Mouse (Mus musculus) embryonic facial prominence, embryonic 12.5 days (tissue): ENCODE data around the gene Msh6. TPM values are rescaled to one million over a fixed set of nuclear protein-coding genes. Genes with fewer than 3 reads are reported as not detected.
"Not testable (repeated sequence)": the region's sequence is repeated elsewhere in the genome, so short reads cannot be mapped to it uniquely, and the experiment has no call there.

Source experiments
- ATAC-seq: fragments of 200-750 bp; cut with Nextera tagmentation; 2 replicates; pipeline ENCODE4 v1.8.0; 2017; ENCODE audit not compliant: insufficient number of reproducible peaks, insufficient read depth, low FRiP score, low TSS enrichment
- H3K27ac ChIP-seq: fragments of 300-500 bp; sonication (generic); 2 replicates; pipeline ENCODE4 v1.5.1; 2016; ENCODE audit warnings: mild to moderate bottlenecking
- H3K27me3 ChIP-seq: fragments of 300-500 bp; sonication (generic); 2 replicates; pipeline ENCODE4 v1.6.1; 2016; ENCODE audit warnings: mild to moderate bottlenecking, moderate library complexity
- H3K36me3 ChIP-seq: fragments of 300-500 bp; sonication (generic); 2 replicates; pipeline ENCODE4 v1.6.1; 2016; ENCODE audit warnings: mild to moderate bottlenecking
- H3K4me1 ChIP-seq: fragments of 300-500 bp; sonication (generic); 2 replicates; pipeline ENCODE4 v1.6.1; 2016
- H3K4me2 ChIP-seq: fragments of 300-500 bp; sonication (generic); replicated peaks from 2 replicates; pipeline ENCODE4 v1.6.1; 2016; ENCODE audit warnings: mild to moderate bottlenecking, moderate library complexity
- H3K4me3 ChIP-seq: fragments of 300-500 bp; sonication (generic); 2 replicates; pipeline ENCODE4 v1.5.1; 2016; ENCODE audit warnings: mild to moderate bottlenecking
- H3K9ac ChIP-seq: fragments of 300-500 bp; sonication (generic); 2 replicates; pipeline ENCODE4 v1.6.1; 2016; ENCODE audit warnings: mild to moderate bottlenecking, moderate library complexity
- H3K9me3 ChIP-seq: fragments of 300-500 bp; sonication (generic); 2 replicates; pipeline ENCODE4 v1.6.1; 2016; ENCODE audit warnings: mild to moderate bottlenecking, moderate library complexity
- WGBS: fragments of 180-500 bp; shearing (Covaris S2); methylation state at CpG from one replicate; pipeline ENCODE4 v1.1.7; 2016; 5-methylcytosine and 5-hydroxymethylcytosine counted together
- polyA plus RNA-seq: library from polyadenylated mRNA; unstranded; fragments of >200 nt; fragmentation: Nextera tagmentation; extraction: Ambion mirVana; gene quantifications from 2 replicates; pipeline ENCODE4 v1.2.1, GENCODE M21; 2016

Gene Msh6
- polyA plus RNA-seq, 1 experiment from 2014 or later: 73.9 TPM

DNA sequence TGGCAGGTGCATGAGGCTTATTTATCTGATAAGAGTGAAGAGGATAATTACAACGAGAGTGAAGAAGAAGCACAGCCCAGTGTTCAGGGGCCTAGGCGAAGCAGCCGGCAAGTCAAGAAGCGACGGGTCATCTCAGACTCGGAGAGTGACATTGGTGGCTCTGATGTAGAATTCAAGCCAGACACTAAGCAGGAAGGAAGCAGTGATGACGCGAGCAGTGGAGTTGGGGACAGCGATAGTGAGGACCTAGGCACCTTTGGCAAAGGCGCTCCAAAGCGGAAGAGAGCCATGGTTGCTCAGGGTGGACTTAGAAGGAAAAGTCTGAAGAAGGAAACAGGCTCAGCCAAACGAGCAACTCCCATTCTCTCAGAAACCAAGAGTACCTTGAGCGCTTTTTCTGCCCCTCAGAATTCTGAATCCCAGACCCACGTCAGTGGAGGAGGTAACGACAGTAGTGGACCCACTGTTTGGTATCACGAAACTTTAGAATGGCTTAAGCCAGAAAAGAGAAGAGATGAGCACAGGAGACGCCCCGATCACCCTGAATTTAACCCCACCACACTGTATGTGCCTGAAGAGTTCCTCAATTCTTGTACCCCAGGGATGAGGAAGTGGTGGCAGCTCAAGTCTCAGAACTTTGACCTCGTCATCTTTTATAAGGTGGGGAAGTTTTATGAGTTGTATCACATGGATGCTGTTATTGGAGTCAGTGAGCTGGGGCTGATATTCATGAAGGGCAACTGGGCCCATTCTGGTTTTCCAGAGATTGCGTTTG, 9.8 kb downstream of the Msh6 start:
- no peaks in the 10 kb centered on the region for H3K9me3 ChIP-seq
- no peak overlapping the region for H3K4me3 ChIP-seq
- no peak overlapping the region for H3K4me2 ChIP-seq
- no peak overlapping the region for H3K27ac ChIP-seq
- H3K36me3 ChIP-seq: peaks cover 83% of the 10 kb centered on the region
- H3K9ac ChIP-seq: no peak overlapping the region
- ATAC-seq: no peak
- no peaks in the 10 kb centered on the region for H3K4me1 ChIP-seq
- WGBS: 91% methylated on average over 20 of the region's 20 CpGs
- no peaks in the 10 kb centered on the region for H3K27me3 ChIP-seq

GRCm38 (mm10) chr17:87985916-87986315, 11.1 kb downstream of the Msh6 start:
- Histone ChIP-seq H3K4me1 (no peaks in the 10 kb centered on the region), H3K9me3 (no peaks in the 10 kb centered on the region), H3K27me3 (no peaks in the 10 kb centered on the region), H3K4me2 (no peak overlapping the region), H3K36me3 (peaks cover 90% of the 10 kb centered on the region), H3K27ac (no peak overlapping the region), H3K9ac (no peak overlapping the region), H3K4me3 (no peak overlapping the region)
- no peak for ATAC-seq
- 89% methylated on average over 8 of the region's 8 CpGs for WGBS

DNA sequence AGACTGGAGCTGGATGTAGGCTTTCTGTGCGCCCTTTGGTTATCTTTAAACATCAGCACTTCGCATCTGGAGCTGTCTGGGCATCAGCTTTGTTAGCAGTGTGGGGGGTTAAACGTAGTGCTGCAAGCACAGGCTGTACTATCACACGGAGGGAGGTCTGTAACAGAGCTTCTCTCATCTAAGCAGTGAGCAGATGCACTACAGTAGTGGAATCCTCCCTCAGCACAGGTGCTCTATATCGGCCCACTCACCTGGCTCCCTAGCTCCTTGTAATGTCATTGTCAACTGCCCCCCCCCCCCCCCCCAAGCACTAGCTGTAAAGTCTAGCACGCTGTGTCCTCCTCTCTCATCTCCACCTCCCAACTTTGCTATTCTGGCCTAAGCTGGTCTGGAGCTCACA, 12.6 kb downstream of the Msh6 start:
- Histone ChIP-seq H3K9me3 (no peaks in the 10 kb centered on the region), H3K9ac (no peak overlapping the region)

GRCm38 (mm10) chr17:87992154-87992553, 17.3 kb downstream of the Msh6 start:
- ATAC-seq: no peak
- WGBS: 92% methylated on average over 3 of the region's 3 CpGs
- Histone ChIP-seq H3K36me3 (peaks cover 77% of the 10 kb centered on the region), H3K9me3 (no peaks in the 10 kb centered on the region), H3K27me3 (no peaks in the 10 kb centered on the region), H3K27ac (no peak overlapping the region), H3K9ac (no peak overlapping the region), H3K4me2 (no peak overlapping the region), H3K4me3 (no peak overlapping the region), H3K4me1 (no peaks in the 10 kb centered on the region)

More for the DNA sequence above, 12.6 kb downstream of the Msh6 start:
- no peak for ATAC-seq
- Histone ChIP-seq H3K4me1 (no peaks in the 10 kb centered on the region), H3K4me2 (no peak overlapping the region), H3K27ac (no peak overlapping the region), H3K36me3 (peaks cover 92% of the 10 kb centered on the region), H3K27me3 (no peaks in the 10 kb centered on the region), H3K4me3 (no peak overlapping the region)
- WGBS: 78% methylated on average over 6 of the region's 6 CpGs

- Histone ChIP-seq H3K4me2 (no peak overlapping the region), H3K9ac (no peak overlapping the region), H3K27ac (no peak overlapping the region), H3K9me3 (no peaks in the 10 kb centered on the region), H3K36me3 (peaks cover 75% of the 10 kb centered on the region), H3K4me3 (no peak overlapping the region), H3K27me3 (no peaks in the 10 kb centered on the region), H3K4me1 (no peaks in the 10 kb centered on the region)
- 93% methylated on average over 1 of the region's 1 CpGs for WGBS
- no peak for ATAC-seq
These were observed 18.5 kb downstream of the Msh6 start for GRCm38 (mm10) chr17:87993338-87993737.

DNA sequence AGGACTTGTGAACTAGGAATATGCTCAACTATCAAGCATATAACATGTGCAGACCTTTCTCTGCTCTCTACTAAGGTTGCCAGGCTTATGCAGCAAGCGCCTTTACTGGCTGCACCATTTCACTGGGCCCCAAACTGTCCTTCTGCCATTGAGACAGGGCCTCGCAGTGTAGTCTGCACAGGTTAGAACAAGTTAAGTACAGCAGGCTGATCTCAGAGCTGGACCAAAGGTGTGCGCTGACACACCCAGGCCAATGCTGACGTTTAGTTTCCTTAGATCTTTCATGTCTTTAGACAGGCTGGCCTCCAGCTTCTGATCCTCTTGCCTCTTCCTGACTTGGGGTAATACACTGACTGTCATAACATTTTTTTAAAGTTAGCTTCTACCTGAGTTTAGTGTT, 22.9 kb downstream of the Msh6 start:
- no peaks in the 10 kb centered on the region for H3K27me3 ChIP-seq
- 83% methylated on average over 4 of the region's 4 CpGs for WGBS
- H3K36me3 ChIP-seq: peaks cover 69% of the 10 kb centered on the region
- H3K27ac ChIP-seq: no peak overlapping the region
- H3K4me3 ChIP-seq: no peak overlapping the region
- no peaks in the 10 kb centered on the region for H3K9me3 ChIP-seq
- no peak for ATAC-seq
- H3K4me1 ChIP-seq: no peaks in the 10 kb centered on the region
- H3K4me2 ChIP-seq: no peak overlapping the region
- no peak overlapping the region for H3K9ac ChIP-seq

DNA sequence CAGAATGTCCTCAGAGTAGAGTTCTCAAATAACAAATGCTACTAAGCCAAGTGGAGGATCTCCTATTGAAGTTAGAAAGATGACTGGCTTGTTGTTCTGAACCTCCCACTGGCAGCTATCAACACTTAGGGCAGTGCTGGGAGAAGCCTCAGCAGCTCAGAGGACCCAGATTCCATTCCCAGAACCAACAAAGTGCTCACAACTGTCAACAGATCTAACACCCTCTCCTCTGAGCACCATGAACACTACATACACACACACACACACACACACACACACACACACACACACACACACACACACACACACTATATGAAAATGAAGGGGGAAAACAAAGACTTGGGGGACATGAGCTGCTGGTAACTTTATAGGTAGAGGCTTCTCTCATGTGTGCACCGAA, 30.0 kb downstream of the Msh6 start:
- Histone ChIP-seq H3K36me3 (peaks cover 70% of the 10 kb centered on the region), H3K4me1 (no peaks in the 10 kb centered on the region), H3K27ac (no peak overlapping the region), H3K9me3 (no peaks in the 10 kb centered on the region), H3K4me2 (no peak overlapping the region), H3K9ac (no peak overlapping the region), H3K4me3 (no peak overlapping the region), H3K27me3 (no peaks in the 10 kb centered on the region)
- no peak for ATAC-seq
- 85% methylated on average over 1 of the region's 1 CpGs for WGBS

GRCm38 (mm10) chr17:88006956-88007355, 32.1 kb downstream of the Msh6 start:
- Histone ChIP-seq H3K9me3 (no peaks in the 10 kb centered on the region), H3K4me3 (no peak overlapping the region), H3K9ac (no peak overlapping the region), H3K27me3 (no peaks in the 10 kb centered on the region), H3K4me2 (no peak overlapping the region), H3K36me3 (peaks cover 73% of the 10 kb centered on the region), H3K4me1 (no peaks in the 10 kb centered on the region), H3K27ac (no peak overlapping the region)
- ATAC-seq: no peak
- 54% methylated on average over 8 of the region's 8 CpGs for WGBS

- Histone ChIP-seq H3K9ac (no peak overlapping the region), H3K4me3 (no peak overlapping the region), H3K36me3 (peaks cover 55% of the 10 kb centered on the region), H3K4me2 (no peak overlapping the region), H3K27ac (no peak overlapping the region), H3K9me3 (no peaks in the 10 kb centered on the region), H3K4me1 (0 out of 2 replicates have a peak, but pooled peaks cover 3% of the 10 kb centered on the region), H3K27me3 (no peaks in the 10 kb centered on the region)
- 88% methylated on average over 1 of the region's 1 CpGs for WGBS
- no peak for ATAC-seq
These were observed 39.6 kb downstream of the Msh6 start for GRCm38 (mm10) chr17:88014456-88014855.

DNA sequence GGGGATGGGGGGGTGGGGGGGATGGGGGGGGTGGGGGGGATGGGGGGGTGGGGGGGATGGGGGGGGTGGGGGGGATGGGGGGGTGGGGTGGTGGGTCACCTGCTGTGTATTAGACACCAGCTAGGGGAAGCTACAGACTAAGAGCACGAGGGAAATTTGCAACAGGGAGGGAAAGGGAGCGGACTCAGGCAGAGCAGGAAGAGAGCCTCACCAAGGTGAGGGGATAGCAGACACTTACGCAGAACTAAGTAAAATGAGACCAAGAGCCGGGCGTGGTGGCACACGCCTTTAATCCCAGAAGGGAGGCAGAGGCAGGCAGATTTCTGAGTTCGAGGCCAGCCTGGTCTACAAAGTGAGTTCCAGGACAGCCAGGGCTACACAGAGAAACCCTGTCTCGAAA, 41.2 kb downstream of the Msh6 start:
- WGBS: 86% methylated on average over 8 of the region's 8 CpGs
- not testable (repeated sequence) for H3K4me1 ChIP-seq, H3K9me3 ChIP-seq, H3K27ac ChIP-seq, ATAC-seq, H3K9ac ChIP-seq, H3K4me3 ChIP-seq, H3K4me2 ChIP-seq, H3K27me3 ChIP-seq
- H3K36me3 ChIP-seq: peaks cover 41% of the 10 kb centered on the region

DNA sequence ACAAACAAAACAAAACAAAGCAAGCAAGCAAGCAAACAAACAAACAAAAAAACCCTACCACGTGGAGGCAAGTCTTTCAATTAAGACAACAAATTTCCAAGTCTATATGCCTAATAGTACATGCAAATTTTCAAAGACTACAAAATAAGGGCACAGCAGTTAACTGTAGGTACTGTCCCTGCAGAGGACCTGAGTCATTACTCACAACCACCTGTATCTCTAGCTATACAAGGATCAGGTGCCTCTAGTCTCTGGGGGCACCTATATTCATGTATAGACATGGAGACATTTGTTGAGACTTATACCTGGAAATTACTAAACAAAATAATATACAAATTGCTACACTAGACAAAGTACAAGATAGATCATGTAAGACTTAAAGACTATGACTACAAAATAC, 49.1 kb downstream of the Msh6 start:
- 83% methylated on average over 1 of the region's 1 CpGs for WGBS
- H3K4me2 ChIP-seq: no peak overlapping the region
- no peaks in the 10 kb centered on the region for H3K36me3 ChIP-seq
- no peak overlapping the region for H3K27ac ChIP-seq
- H3K27me3 ChIP-seq: no peaks in the 10 kb centered on the region
- H3K4me1 ChIP-seq: 0 out of 2 replicates have a peak, but pooled peaks cover 2% of the 10 kb centered on the region
- no peak for ATAC-seq
- no peak overlapping the region for H3K4me3 ChIP-seq
- H3K9me3 ChIP-seq: no peaks in the 10 kb centered on the region
- H3K9ac ChIP-seq: no peak overlapping the region

GRCm38 (mm10) chr17:88025227-88025626, 50.4 kb downstream of the Msh6 start:
- Histone ChIP-seq H3K4me1 (no peaks in the 10 kb centered on the region), H3K9me3 (no peaks in the 10 kb centered on the region), H3K9ac (no peak overlapping the region), H3K36me3 (no peaks in the 10 kb centered on the region), H3K27ac (no peak overlapping the region), H3K4me3 (no peak overlapping the region), H3K27me3 (no peaks in the 10 kb centered on the region), H3K4me2 (no peak overlapping the region)
- WGBS: 47% methylated on average over 4 of the region's 4 CpGs
- ATAC-seq: no peak
